Mouse (Mus musculus) hindbrain, embryonic 11.5 days (tissue): ENCODE results near the gene Gm28043. TPM values are rescaled to one million over a fixed set of nuclear protein-coding genes. Genes with fewer than 3 reads are reported as not detected.

Source experiments
- polyA plus RNA-seq: library from polyadenylated mRNA; unstranded; fragments of >200 nt; fragmentation: Nextera tagmentation; extraction: Ambion mirVana; gene quantifications from 2 replicates; pipeline ENCODE4 v1.2.1, GENCODE M21; 2014

Gene Gm28043
- polyA plus RNA-seq, 1 experiment from 2014 or later, result 3.2 TPM

Other genes with a start within 250 kb of the Gm28043 start
- 16.8 and 18.1 TPM in 2 replicates for gene Pim1, start 124.1 kb upstream of the Gm28043 start, polyA plus RNA-seq
- not detected in 2 replicates for gene Gm17657, start 65.2 kb upstream of the Gm28043 start, polyA plus RNA-seq
- 15.3 and 17.2 TPM in 2 replicates for gene Tbc1d22b, start 65.1 kb upstream of the Gm28043 start, polyA plus RNA-seq
- gene Tmem217, start 62.5 kb upstream of the Gm28043 start, polyA plus RNA-seq, result 0.50 and 0.60 TPM in 2 replicates
- 113 and 116 TPM in 2 replicates for gene Rnf8, start 86 bp upstream of the Gm28043 start, polyA plus RNA-seq
- gene Cmtr1, start 45.7 kb downstream of the Gm28043 start, polyA plus RNA-seq, result 107 and 141 TPM in 2 replicates
- gene Ccdc167, start 102.2 kb downstream of the Gm28043 start, polyA plus RNA-seq, result 14.8 and 15.2 TPM in 2 replicates